Mouse (Mus musculus) limb, embryonic 13.5 days (tissue): ENCODE results near the gene Gm17359. TPM values are rescaled to one million over a fixed set of nuclear protein-coding genes. Genes with fewer than 3 reads are reported as not detected.

Experiments used
- ATAC-seq: fragments of 200-750 bp; cut with Nextera tagmentation; 2 replicates; pipeline ENCODE4 v1.8.0; 2017; ENCODE audit warnings: low read depth, moderate number of reproducible peaks, moderate TSS enrichment; ENCODE audit not compliant: low FRiP score
- H3K27ac ChIP-seq: fragments of 300-500 bp; sonication (generic); 2 replicates; pipeline ENCODE4 v1.5.1; 2015; ENCODE audit warnings: inconsistent platforms, mild to moderate bottlenecking, moderate library complexity
- H3K27me3 ChIP-seq: fragments of 300-500 bp; sonication (generic); 2 replicates; pipeline ENCODE4 v1.6.1; 2015; ENCODE audit warnings: mild to moderate bottlenecking, inconsistent platforms
- H3K36me3 ChIP-seq: fragments of 300-500 bp; sonication (generic); 2 replicates; pipeline ENCODE4 v1.6.1; 2015; ENCODE audit warnings: inconsistent platforms, mild to moderate bottlenecking, moderate library complexity
- H3K4me1 ChIP-seq: fragments of 300-500 bp; sonication (generic); 2 replicates; pipeline ENCODE4 v1.6.1; 2015; ENCODE audit warnings: inconsistent platforms
- H3K4me2 ChIP-seq: fragments of 300-500 bp; sonication (generic); replicated peaks from 2 replicates; pipeline ENCODE4 v1.6.1; 2015; ENCODE audit warnings: inconsistent platforms, mild to moderate bottlenecking, moderate library complexity
- H3K4me3 ChIP-seq: fragments of 300-500 bp; sonication (generic); 2 replicates; pipeline ENCODE4 v1.5.1; 2015; ENCODE audit warnings: moderate library complexity, mild to moderate bottlenecking, inconsistent platforms
- H3K9ac ChIP-seq: fragments of 300-500 bp; sonication (generic); 2 replicates; pipeline ENCODE4 v1.6.1; 2015; ENCODE audit warnings: mild to moderate bottlenecking, inconsistent platforms
- H3K9me3 ChIP-seq: fragments of 300-500 bp; sonication (generic); 2 replicates; pipeline ENCODE4 v1.6.1; 2016; ENCODE audit warnings: inconsistent platforms
- WGBS: fragments of 180-500 bp; shearing (Covaris S2); methylation state at CpG from one replicate; pipeline ENCODE4 v1.1.7; 2015; 5-methylcytosine and 5-hydroxymethylcytosine counted together
- polyA plus RNA-seq: library from polyadenylated mRNA; unstranded; fragments of >200 nt; fragmentation: Nextera tagmentation; extraction: Ambion mirVana; gene quantifications from 2 replicates; pipeline ENCODE4 v1.2.1, GENCODE M21; 2015

Gm17359 gene
- polyA plus RNA-seq, 1 experiment from 2014 or later, result 0.08 TPM

- no peak overlapping the region for H3K4me3 ChIP-seq
- no peak overlapping the region for H3K27ac ChIP-seq
- no peaks in the 10 kb centered on the region for H3K4me1 ChIP-seq
- H3K9me3 ChIP-seq, result no peaks in the 10 kb centered on the region
- H3K9ac ChIP-seq, result no peak overlapping the region
- H3K36me3 ChIP-seq, result no peaks in the 10 kb centered on the region
- no peaks in the 10 kb centered on the region for H3K27me3 ChIP-seq
- no peak overlapping the region for H3K4me2 ChIP-seq
- ATAC-seq, result no peak
- WGBS, result 90% methylated on average over 8 of the region's 8 CpGs
Observed at GRCm38 (mm10) chr3:79402056-79402455, 65.6 kb downstream of the Gm17359 start.

- no peak overlapping the region for H3K9ac ChIP-seq
- no peaks in the 10 kb centered on the region for H3K9me3 ChIP-seq
- ATAC-seq, result no peak
- H3K4me2 ChIP-seq, result no peak overlapping the region
- no peak overlapping the region for H3K4me3 ChIP-seq
- no peak overlapping the region for H3K27ac ChIP-seq
- H3K4me1 ChIP-seq, result peaks cover 17% of the 10 kb centered on the region
- no peaks in the 10 kb centered on the region for H3K27me3 ChIP-seq
- H3K36me3 ChIP-seq, result no peaks in the 10 kb centered on the region
- WGBS, result 33% methylated on average over 4 of the region's 4 CpGs
Observed at GRCm38 (mm10) chr3:79408546-79408945, 72.1 kb downstream of the Gm17359 start.

GRCm38 (mm10) chr3:79409927-79410628 is 73.6 kb downstream of the Gm17359 start:
- H3K4me2 ChIP-seq, result no peak overlapping the region
- H3K27ac ChIP-seq, result no peak overlapping the region
- no peaks in the 10 kb centered on the region for H3K27me3 ChIP-seq
- WGBS, result 23% methylated on average over 10 of the region's 10 CpGs
- no peak overlapping the region for H3K4me3 ChIP-seq
- H3K9me3 ChIP-seq, result no peaks in the 10 kb centered on the region
- no peak overlapping the region for H3K9ac ChIP-seq
- peak; percentile 40; the same call in 1 of the 2 replicates for ATAC-seq
- no peaks in the 10 kb centered on the region for H3K36me3 ChIP-seq
- H3K4me1 ChIP-seq, result peaks cover 17% of the 10 kb centered on the region

- no peaks in the 10 kb centered on the region for H3K36me3 ChIP-seq
- H3K4me2 ChIP-seq, result no peak overlapping the region
- no peak overlapping the region for H3K9ac ChIP-seq
- H3K27ac ChIP-seq, result no peak overlapping the region
- peaks cover 17% of the 10 kb centered on the region for H3K4me1 ChIP-seq
- ATAC-seq, result no peak
- H3K27me3 ChIP-seq, result no peaks in the 10 kb centered on the region
- H3K4me3 ChIP-seq, result no peak overlapping the region
- WGBS, result 40% methylated on average over 5 of the region's 5 CpGs
- no peaks in the 10 kb centered on the region for H3K9me3 ChIP-seq
Observed at GRCm38 (mm10) chr3:79410629-79410995, 74.2 kb downstream of the Gm17359 start.

GRCm38 (mm10) chr3:79411666-79412065 is 75.2 kb downstream of the Gm17359 start:
- Histone ChIP-seq H3K27ac (no peak overlapping the region), H3K9ac (no peak overlapping the region), H3K4me3 (no peak overlapping the region), H3K9me3 (no peaks in the 10 kb centered on the region), H3K27me3 (no peaks in the 10 kb centered on the region), H3K4me2 (no peak overlapping the region), H3K36me3 (no peaks in the 10 kb centered on the region), H3K4me1 (peaks cover 17% of the 10 kb centered on the region)
- ATAC-seq, result no peak
- 40% methylated on average over 2 of the region's 2 CpGs for WGBS

- no peak for ATAC-seq
- Histone ChIP-seq H3K4me3 (no peak overlapping the region), H3K4me2 (no peak overlapping the region), H3K27ac (no peak overlapping the region), H3K36me3 (no peaks in the 10 kb centered on the region), H3K9ac (no peak overlapping the region), H3K27me3 (no peaks in the 10 kb centered on the region), H3K9me3 (no peaks in the 10 kb centered on the region), H3K4me1 (peaks cover 15% of the 10 kb centered on the region)
- 82% methylated on average over 1 of the region's 1 CpGs for WGBS
Observed at GRCm38 (mm10) chr3:79413492-79413891, 77.0 kb downstream of the Gm17359 start.

- H3K9ac ChIP-seq, result no peak overlapping the region
- no peak for ATAC-seq
- H3K36me3 ChIP-seq, result no peaks in the 10 kb centered on the region
- no peak overlapping the region for H3K27ac ChIP-seq
- H3K4me2 ChIP-seq, result no peak overlapping the region
- H3K4me3 ChIP-seq, result no peak overlapping the region
- no peaks in the 10 kb centered on the region for H3K27me3 ChIP-seq
- H3K4me1 ChIP-seq, result peaks cover 10% of the 10 kb centered on the region
- no peaks in the 10 kb centered on the region for H3K9me3 ChIP-seq
- WGBS, result 81% methylated on average over 5 of the region's 5 CpGs
Observed at GRCm38 (mm10) chr3:79415081-79415480, 78.6 kb downstream of the Gm17359 start.

- ATAC-seq, result no peak
- Histone ChIP-seq H3K9me3 (no peaks in the 10 kb centered on the region), H3K27me3 (no peaks in the 10 kb centered on the region), H3K27ac (no peak overlapping the region), H3K4me3 (no peak overlapping the region), H3K36me3 (no peaks in the 10 kb centered on the region), H3K4me1 (peaks cover 10% of the 10 kb centered on the region), H3K4me2 (no peak overlapping the region), H3K9ac (no peak overlapping the region)
Observed at GRCm38 (mm10) chr3:79415929-79416328, 79.5 kb downstream of the Gm17359 start.

GRCm38 (mm10) chr3:79416944-79417680 is 80.7 kb downstream of the Gm17359 start:
- no peak for ATAC-seq
- no peak overlapping the region for H3K9ac ChIP-seq
- H3K36me3 ChIP-seq, result no peaks in the 10 kb centered on the region
- H3K27me3 ChIP-seq, result no peaks in the 10 kb centered on the region
- no peak overlapping the region for H3K27ac ChIP-seq
- WGBS, result 54% methylated on average over 4 of the region's 4 CpGs
- peaks cover 4% of the 10 kb centered on the region; the same call in 1 of the 2 replicates for H3K4me1 ChIP-seq
- no peaks in the 10 kb centered on the region for H3K9me3 ChIP-seq
- H3K4me3 ChIP-seq, result no peak overlapping the region
- no peak overlapping the region for H3K4me2 ChIP-seq

GRCm38 (mm10) chr3:79418921-79419320 is 82.5 kb downstream of the Gm17359 start:
- Histone ChIP-seq H3K9me3 (no peaks in the 10 kb centered on the region), H3K9ac (no peak overlapping the region), H3K4me2 (no peak overlapping the region), H3K27ac (no peak overlapping the region), H3K4me1 (peaks cover 4% of the 10 kb centered on the region; the same call in 1 of the 2 replicates), H3K36me3 (no peaks in the 10 kb centered on the region), H3K4me3 (no peak overlapping the region), H3K27me3 (no peaks in the 10 kb centered on the region)
- 85% methylated on average over 14 of the region's 14 CpGs for WGBS
- ATAC-seq, result no peak

GRCm38 (mm10) chr3:79425441-79425840 is 89.0 kb downstream of the Gm17359 start:
- Histone ChIP-seq H3K4me1 (no peaks in the 10 kb centered on the region), H3K27me3 (no peaks in the 10 kb centered on the region), H3K4me3 (no peak overlapping the region), H3K4me2 (no peak overlapping the region), H3K9ac (no peak overlapping the region), H3K27ac (no peak overlapping the region), H3K36me3 (no peaks in the 10 kb centered on the region), H3K9me3 (no peaks in the 10 kb centered on the region)
- ATAC-seq, result no peak
- WGBS, result 86% methylated on average over 1 of the region's 1 CpGs

- Histone ChIP-seq H3K4me2 (no peak overlapping the region), H3K9me3 (no peaks in the 10 kb centered on the region), H3K4me1 (no peaks in the 10 kb centered on the region), H3K9ac (no peak overlapping the region), H3K4me3 (no peak overlapping the region), H3K36me3 (no peaks in the 10 kb centered on the region), H3K27ac (no peak overlapping the region), H3K27me3 (no peaks in the 10 kb centered on the region)
- ATAC-seq, result no peak
Observed at GRCm38 (mm10) chr3:79433593-79433992, 97.1 kb downstream of the Gm17359 start.

- H3K27me3 ChIP-seq, result no peaks in the 10 kb centered on the region
- no peak overlapping the region for H3K4me3 ChIP-seq
- H3K4me2 ChIP-seq, result no peak overlapping the region
- H3K4me1 ChIP-seq, result no peaks in the 10 kb centered on the region
- 79% methylated on average over 9 of the region's 9 CpGs for WGBS
- no peaks in the 10 kb centered on the region for H3K36me3 ChIP-seq
- no peaks in the 10 kb centered on the region for H3K9me3 ChIP-seq
- H3K9ac ChIP-seq, result no peak overlapping the region
- no peak for ATAC-seq
- no peak overlapping the region for H3K27ac ChIP-seq
Observed at GRCm38 (mm10) chr3:79434436-79434835, 98.0 kb downstream of the Gm17359 start.
